Mouse (Mus musculus) kidney, postnatal 10 days (tissue): Measurements from ENCODE around the gene Olfr545.
"Not testable (repeated sequence)": the region's sequence is repeated elsewhere in the genome, so short reads cannot be mapped to it uniquely, and the experiment has no call there.

Experiments used
- DNase-seq: peaks from one replicate; pipeline ENCODE4 v3.0.0; 2021; ENCODE audit warnings: mixed read lengths

Gene Olfr545

GRCm38 (mm10) chr7:102499473-102499872 lies at the start of gene Olfr545:
Gene Olfr545, minus strand, starts transcription at chr7:102499573.
- no peak for DNase-seq

GRCm38 (mm10) chr7:102541251-102541650 lies 41.9 kb upstream of the Olfr545 start:
- DNase-seq, result no peak

- DNase-seq, result no peak
These were observed 41.2 kb upstream of the Olfr545 start, which contains the start of gene Olfr548-ps1 for GRCm38 (mm10) chr7:102540596-102540995. Gene Olfr548-ps1, plus strand, starts transcription at chr7:102540896.

GRCm38 (mm10) chr7:102534449-102534848 lies 35.1 kb upstream of the Olfr545 start, which contains the start of gene Olfr547:
Gene Olfr547, plus strand, starts transcription at chr7:102534749.
- no peak for DNase-seq

GRCm38 (mm10) chr7:102529052-102529451 lies 29.7 kb upstream of the Olfr545 start:
- DNase-seq, result no peak

GRCm38 (mm10) chr7:102517051-102517335 lies 17.6 kb upstream of the Olfr545 start:
- DNase-seq, result no peak

- DNase-seq, result peak; percentile 30
These were observed 17.1 kb upstream of the Olfr545 start for GRCm38 (mm10) chr7:102516261-102517050.

- DNase-seq, result no peak
These were observed 14.8 kb upstream of the Olfr545 start for GRCm38 (mm10) chr7:102514144-102514543.

GRCm38 (mm10) chr7:102512814-102513435 lies 13.6 kb upstream of the Olfr545 start:
- peak; percentile 93 for DNase-seq

- DNase-seq, result no peak
These were observed 12.6 kb upstream of the Olfr545 start for GRCm38 (mm10) chr7:102511927-102512326.

- no peak for DNase-seq
These were observed 10.4 kb upstream of the Olfr545 start for GRCm38 (mm10) chr7:102509726-102510125.

GRCm38 (mm10) chr7:102508666-102509065 lies 9.3 kb upstream of the Olfr545 start:
- no peak for DNase-seq

GRCm38 (mm10) chr7:102508066-102508465 lies 8.7 kb upstream of the Olfr545 start:
- DNase-seq, result no peak

- peak; percentile 81 for DNase-seq
These were observed 7.5 kb upstream of the Olfr545 start for GRCm38 (mm10) chr7:102506848-102507247.

GRCm38 (mm10) chr7:102501986-102502385 lies 2.6 kb upstream of the Olfr545 start:
- no peak for DNase-seq

- DNase-seq, result not testable (repeated sequence)
These were observed 5.0 kb downstream of the Olfr545 start for GRCm38 (mm10) chr7:102494416-102494815.

GRCm38 (mm10) chr7:102488161-102488560 lies 11.2 kb downstream of the Olfr545 start, which contains the start of gene Olfr544:
Gene Olfr544, minus strand, starts transcription at chr7:102488313.
- DNase-seq, result no peak

GRCm38 (mm10) chr7:102486105-102486504 lies 13.3 kb downstream of the Olfr545 start:
- DNase-seq, result no peak

GRCm38 (mm10) chr7:102484766-102485165 lies 14.6 kb downstream of the Olfr545 start:
- DNase-seq, result not testable (repeated sequence)

GRCm38 (mm10) chr7:102483665-102484064 lies 15.7 kb downstream of the Olfr545 start:
- DNase-seq, result no peak

- no peak for DNase-seq
These were observed 17.8 kb downstream of the Olfr545 start, which contains the start of gene Olfr543 for GRCm38 (mm10) chr7:102481579-102481978. Gene Olfr543, minus strand, starts transcription at chr7:102481679.

- DNase-seq, result no peak
These were observed 18.6 kb downstream of the Olfr545 start for GRCm38 (mm10) chr7:102480821-102481220.

GRCm38 (mm10) chr7:102479368-102480078 lies 19.9 kb downstream of the Olfr545 start:
- DNase-seq, result peak; percentile 83
